Mouse (Mus musculus) embryo, embryonic 11.5 days (tissue): ENCODE data around the gene Galnt6.

Source experiments
- DNase-seq: peaks from one replicate; pipeline ENCODE4 v3.0.0-alpha.2; 2012; ENCODE audit warnings: low read depth, low spot score

Galnt6 gene

GRCm38 (mm10) chr15:100722026-100722425, 7.2 kb downstream of the Galnt6 start:
- no peak for DNase-seq

DNA sequence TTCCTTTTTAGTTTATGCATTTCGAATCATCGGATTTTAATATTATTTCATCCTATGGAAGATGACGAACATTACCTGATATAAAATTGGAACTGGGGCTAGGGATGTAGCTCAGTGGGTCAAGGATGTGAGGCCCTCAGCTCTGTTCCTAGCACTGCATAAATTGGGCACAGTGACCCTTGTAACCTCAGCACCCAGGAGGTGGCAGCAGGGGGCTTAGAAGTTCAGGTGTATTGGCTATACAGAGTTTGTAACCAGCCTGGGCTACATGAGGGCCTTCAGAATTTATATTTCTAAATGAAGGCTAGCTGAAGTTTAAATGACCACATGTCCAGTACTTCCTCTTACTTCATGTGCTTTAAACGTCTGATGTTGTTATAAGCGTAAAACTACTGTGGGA, 7.7 kb downstream of the Galnt6 start:
- no peak for DNase-seq

- no peak for DNase-seq
These were observed 9.1 kb downstream of the Galnt6 start for GRCm38 (mm10) chr15:100720066-100720465.

DNA sequence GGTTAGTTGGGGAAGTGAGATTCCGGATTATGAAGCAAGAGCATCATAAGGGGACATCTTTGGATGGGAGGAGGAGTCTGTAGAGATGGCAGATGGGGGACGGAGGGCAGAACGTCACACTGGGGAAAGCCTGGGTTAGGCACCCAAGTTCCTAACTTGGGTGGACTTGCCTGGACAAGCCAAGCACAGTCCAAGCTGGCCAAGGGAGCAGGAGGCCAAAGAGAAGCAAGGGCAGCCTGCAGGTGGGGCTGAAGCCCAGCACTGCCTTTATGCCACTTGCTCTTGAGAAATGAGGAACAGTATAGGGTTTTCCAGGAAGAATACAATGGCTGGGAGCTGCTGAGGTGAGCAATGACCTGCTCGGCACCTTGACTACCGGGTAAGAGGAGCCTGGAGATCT, 10.0 kb downstream of the Galnt6 start:
- DNase-seq = no peak

DNA sequence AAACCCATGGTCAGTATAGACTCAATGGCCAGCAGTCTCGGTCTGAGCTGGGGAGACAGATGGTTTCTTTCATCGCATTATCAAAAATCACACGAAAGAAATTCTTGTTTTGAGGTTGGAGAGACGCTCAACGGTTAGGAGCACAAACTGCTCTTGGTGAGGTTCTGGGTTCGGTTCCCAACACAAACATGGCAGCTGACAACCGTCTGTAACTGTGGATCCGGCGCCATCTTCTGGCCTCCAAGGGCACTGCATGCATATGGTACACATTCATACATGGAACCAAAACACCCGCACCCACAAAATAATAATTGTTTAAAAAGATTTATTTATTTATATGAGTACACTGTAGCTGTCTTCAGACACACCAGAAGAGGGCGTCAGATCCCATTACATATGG, 10.6 kb downstream of the Galnt6 start:
- no peak for DNase-seq

DNA sequence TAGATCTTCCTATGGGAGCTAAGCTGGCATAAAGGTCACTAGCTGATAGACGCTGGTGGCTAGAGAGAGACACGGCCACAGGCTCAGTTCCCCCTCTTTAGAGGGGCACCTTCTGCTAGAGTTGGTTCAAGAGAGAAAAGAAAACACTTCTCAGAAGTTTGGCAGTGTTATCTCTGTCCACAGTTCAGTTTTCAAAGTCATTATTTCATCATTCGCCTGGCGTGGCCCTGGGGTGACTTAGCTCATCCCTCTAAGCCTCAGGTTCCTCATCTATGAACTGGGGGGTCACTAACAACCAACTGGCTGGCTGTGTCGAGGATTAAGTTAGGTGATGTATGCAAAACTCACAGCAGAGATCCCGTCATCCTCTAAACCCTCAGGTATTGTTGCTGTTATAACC, 11.2 kb downstream of the Galnt6 start:
- no peak for DNase-seq

GRCm38 (mm10) chr15:100715399-100715993, 13.7 kb downstream of the Galnt6 start:
- no peak for DNase-seq

- DNase-seq = no peak
These were observed 14.7 kb downstream of the Galnt6 start for GRCm38 (mm10) chr15:100714470-100714869.

DNA sequence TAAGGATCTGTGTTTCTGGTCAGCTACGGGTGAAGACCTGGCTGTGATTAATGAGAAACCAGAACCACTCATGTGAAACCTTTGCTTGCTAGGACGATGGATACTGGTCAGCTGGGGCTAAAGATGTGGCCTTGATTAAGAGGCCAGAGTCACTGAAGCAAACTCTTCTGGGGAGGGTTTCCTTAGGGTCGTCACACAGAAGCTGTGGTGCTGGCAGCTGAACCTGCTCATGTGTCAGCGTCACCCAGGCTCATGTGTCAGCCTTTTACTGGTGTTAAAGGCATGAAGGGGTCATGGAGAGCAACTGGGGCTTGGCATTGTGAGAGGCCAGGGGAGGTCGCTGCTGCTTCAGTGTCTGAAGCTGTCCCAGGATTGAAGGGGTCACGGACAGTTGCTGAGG, 18.3 kb downstream of the Galnt6 start:
- DNase-seq = no peak

GRCm38 (mm10) chr15:100708433-100709078, 20.6 kb downstream of the Galnt6 start:
- DNase-seq = no peak

DNA sequence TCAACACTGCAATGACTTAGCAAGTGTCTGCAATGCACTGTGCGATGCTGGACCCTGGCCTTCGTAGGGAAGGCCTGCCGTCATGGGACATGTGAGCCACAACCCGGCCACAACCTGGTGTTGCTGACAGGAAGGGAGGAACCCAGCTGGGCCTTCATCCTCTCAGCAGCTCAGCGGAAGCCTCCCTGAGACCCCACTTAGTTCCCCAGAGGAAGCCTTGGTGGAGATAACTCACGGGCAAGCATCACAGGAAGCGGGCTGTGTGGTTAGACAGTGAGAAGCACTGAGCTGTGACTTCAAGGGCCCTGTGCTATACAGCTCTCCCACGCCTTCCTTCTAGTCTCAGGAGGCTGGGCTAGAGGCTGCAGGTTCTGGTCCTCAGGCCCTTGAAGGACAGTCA, 22.9 kb downstream of the Galnt6 start:
- DNase-seq = no peak

DNA sequence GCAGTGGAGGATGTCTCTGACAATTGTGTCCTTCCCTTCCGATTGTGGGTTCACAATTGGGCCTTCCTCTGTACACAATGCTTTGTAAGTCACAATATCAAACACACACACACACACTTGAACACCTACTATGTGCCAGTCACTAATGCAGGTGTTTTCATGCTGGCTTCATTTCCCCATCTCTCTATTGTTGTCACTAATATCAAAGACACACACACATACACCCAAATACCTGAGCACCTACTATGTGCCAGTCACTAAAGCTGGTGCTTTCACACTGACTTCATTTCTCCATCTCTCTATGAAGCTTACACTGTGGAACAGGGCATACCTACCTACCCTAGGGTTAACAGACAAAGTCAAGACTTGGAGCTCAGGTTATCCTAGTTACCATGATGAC, 23.8 kb downstream of the Galnt6 start:
- DNase-seq = no peak

GRCm38 (mm10) chr15:100703913-100704312, 25.3 kb downstream of the Galnt6 start:
- DNase-seq = no peak

DNA sequence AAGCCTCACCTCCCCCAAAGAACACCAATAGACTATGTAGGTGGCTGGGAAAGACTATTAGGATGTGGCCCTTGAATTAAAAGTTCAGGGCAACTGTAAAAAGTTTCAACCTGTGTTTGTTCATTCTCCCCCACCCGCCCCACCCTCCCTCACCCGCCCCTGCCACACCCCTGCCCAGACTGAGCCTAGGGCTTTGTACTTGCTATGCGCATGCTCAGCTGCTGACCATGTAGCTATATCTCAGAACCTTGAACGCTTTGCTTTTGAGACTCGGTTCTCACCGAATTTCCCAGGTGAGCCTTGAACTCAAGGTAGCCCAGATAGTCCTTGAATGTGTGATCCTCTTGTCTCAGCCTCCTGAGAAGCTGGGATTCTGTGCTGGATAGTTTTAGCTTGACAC, 27.3 kb downstream of the Galnt6 start:
- DNase-seq = no peak

DNA sequence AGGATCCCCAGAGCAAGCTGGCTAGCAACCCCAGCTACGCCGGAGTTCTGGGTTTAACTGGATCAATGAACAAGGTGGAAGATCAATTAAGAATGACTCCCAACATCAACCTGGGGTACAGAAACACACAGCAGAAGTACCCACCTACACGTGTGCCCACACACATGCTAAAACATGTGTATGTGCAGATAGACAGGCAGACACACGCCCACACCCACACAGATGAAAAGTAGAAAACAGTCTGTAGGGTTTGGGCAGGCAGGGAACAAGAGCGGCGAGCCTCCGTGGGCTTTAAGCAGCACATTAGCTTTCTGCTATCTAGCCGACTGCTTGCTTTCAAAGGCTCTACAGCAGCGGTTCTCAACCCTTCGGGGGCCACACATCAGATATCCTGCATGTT, 28.1 kb downstream of the Galnt6 start:
- DNase-seq = no peak

DNA sequence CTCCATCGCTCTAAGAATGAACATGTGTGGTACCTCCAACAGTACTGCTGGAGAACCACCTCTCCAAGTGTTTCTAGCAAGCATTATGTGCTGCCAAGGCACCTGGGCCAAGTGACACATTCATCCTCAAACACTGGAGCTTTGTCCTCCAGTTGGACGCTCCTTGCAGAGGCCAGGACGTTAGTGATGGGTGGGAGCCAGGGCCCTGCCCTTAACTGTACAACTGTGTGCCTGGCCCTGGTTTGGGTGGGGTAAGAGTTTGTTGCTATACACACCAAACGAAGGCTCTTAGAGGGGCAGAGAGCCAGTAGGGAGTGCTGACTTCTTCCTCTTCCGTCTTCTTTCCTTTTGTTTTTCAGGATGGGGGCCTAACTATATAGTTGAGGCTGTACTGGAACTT, 28.8 kb downstream of the Galnt6 start:
- no peak for DNase-seq

- no peak for DNase-seq
These were observed 29.8 kb downstream of the Galnt6 start for GRCm38 (mm10) chr15:100699386-100699785.

DNA sequence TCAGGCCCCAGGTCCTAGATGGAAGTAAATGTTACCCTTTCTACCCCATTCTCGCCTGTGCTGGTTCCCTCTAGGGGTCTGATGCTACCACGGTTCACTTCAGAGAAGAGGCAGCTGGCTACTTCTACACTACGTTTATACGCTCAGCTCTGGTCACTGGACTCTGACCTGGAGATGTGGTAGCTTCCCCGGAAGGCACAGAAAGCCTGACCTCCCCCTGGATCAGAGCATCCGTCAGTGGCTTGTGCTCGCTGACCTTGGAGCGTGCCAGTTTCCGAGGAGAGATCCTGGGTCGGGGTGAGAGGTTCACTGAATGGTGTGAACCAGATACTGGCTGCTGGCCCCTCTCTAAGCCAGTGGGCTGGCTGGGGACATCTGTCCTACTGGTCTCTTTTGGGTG, 31.1 kb downstream of the Galnt6 start:
- DNase-seq = no peak

DNA sequence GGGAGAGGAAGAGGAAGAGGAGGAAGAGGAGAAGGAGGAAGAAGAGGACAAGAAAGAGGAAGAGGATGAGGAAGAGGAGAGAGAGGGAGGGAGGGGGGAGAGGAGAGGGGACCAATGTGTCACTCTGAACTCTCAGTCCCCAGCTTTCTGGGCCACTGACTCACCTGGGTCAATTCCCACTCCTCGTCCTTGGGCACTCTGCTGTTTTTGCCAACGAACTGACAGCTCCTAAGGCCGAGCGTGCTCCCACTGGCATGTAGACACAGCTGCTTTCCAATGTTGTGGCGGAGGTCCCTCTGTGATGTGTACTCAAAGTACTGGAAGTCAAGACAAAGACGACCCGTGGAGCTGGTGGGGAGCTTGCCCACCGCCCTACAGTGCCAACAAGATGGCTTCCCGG, 34.8 kb downstream of the Galnt6 start:
- DNase-seq = no peak

- no peak for DNase-seq
These were observed 37.2 kb downstream of the Galnt6 start for GRCm38 (mm10) chr15:100691990-100692389.

GRCm38 (mm10) chr15:100687430-100687971, 41.7 kb downstream of the Galnt6 start, which contains the start of gene Cela1:
Gene Cela1 (minus strand): TSS chr15:100687921.
- DNase-seq = no peak

GRCm38 (mm10) chr15:100686989-100687388, 42.2 kb downstream of the Galnt6 start:
- no peak for DNase-seq

DNA sequence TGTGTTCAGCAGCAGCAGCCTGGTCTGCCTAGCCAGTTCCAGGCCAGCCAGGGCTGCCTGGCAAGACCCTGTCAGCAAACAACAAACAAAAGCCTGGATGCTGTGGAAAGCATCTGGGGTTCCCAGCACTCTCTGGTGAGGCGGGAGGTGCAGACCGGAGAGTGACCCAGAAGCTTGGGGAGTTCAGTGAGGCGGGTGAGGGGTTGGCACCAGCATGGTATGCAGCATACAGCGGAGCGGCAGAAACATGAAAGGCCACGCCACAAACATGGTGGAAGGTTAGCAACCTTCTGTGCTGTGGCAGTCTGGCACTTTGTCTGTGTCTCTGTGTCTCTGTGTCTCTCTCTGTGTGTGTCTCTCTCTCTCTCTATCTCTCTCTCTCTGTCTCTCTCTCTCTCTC, 42.7 kb downstream of the Galnt6 start:
- no peak for DNase-seq
